Mouse (Mus musculus) kidney, postnatal 10 days (tissue): ENCODE results near the gene Ehd3.
"Not testable (repeated sequence)": the region's sequence is repeated elsewhere in the genome, so short reads cannot be mapped to it uniquely, and the experiment has no call there.

Experiments
- DNase-seq: peaks from one replicate; pipeline ENCODE4 v3.0.0; 2021; ENCODE audit warnings: mixed read lengths

Ehd3 gene

DNA sequence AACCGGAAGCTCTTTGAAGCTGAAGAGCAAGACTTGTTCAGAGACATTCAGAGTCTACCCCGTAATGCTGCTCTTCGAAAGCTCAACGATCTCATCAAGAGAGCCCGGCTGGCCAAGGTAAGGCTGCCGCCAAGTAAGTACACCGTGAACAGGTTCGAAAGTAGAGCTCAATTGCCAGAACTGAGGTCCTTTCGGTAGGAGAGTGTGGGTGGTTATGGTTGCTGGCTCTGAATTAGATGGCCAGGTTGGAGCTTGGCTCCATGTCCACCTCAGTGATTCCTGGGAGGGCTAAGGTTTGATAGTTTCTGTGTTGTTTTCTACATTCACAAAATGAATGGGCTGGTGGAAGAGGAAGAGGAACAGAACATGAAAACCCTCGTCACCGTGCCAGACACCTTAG, 23.5 kb downstream of the Ehd3 start:
- DNase-seq = no peak

DNA sequence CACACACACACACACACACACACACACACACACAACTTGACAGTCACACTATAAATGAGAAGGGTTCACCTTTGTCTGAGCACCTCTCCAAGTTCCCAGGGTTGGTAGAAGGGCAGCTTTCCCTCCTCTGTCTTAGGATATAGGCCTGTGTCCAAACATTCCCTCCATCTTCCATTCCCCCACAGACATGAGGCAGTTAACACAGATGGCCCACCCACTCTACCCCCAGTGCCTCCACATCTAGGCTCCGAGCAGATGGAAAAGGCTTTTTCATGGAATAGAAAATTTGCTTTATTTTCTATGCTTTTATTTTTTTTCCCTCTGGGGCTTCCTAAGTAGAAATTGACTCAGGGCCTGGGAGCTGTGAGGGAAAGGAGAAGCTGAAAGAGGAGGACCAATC, 26.6 kb downstream of the Ehd3 start:
- no peak for DNase-seq

GRCm38 (mm10) chr17:73831427-73831826, 27.5 kb downstream of the Ehd3 start:
- no peak for DNase-seq

DNA sequence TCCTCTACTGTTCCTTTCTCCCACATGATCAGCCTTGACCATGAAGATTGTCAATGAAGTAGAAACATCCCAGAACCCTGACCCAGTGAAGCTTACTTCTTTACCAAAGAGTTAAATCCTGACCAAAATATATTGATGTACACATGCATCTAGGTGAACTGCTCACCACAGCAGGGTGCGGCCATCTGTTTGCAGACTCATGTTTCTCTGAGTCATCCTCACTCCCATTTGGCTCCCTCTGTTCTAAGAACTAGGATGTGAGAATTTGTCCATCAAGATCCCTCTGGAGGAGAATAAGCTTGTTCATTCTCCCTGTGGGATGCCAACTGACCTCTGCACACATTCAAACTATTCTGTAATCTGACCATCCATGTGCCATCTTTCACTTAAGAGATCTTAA, 29.0 kb downstream of the Ehd3 start:
- no peak for DNase-seq

GRCm38 (mm10) chr17:73833474-73833873, 29.5 kb downstream of the Ehd3 start:
- no peak for DNase-seq

GRCm38 (mm10) chr17:73836601-73837000, 32.7 kb downstream of the Ehd3 start:
- no peak for DNase-seq

- no peak for DNase-seq
Measured at GRCm38 (mm10) chr17:73837244-73837643, 33.3 kb downstream of the Ehd3 start.

DNA sequence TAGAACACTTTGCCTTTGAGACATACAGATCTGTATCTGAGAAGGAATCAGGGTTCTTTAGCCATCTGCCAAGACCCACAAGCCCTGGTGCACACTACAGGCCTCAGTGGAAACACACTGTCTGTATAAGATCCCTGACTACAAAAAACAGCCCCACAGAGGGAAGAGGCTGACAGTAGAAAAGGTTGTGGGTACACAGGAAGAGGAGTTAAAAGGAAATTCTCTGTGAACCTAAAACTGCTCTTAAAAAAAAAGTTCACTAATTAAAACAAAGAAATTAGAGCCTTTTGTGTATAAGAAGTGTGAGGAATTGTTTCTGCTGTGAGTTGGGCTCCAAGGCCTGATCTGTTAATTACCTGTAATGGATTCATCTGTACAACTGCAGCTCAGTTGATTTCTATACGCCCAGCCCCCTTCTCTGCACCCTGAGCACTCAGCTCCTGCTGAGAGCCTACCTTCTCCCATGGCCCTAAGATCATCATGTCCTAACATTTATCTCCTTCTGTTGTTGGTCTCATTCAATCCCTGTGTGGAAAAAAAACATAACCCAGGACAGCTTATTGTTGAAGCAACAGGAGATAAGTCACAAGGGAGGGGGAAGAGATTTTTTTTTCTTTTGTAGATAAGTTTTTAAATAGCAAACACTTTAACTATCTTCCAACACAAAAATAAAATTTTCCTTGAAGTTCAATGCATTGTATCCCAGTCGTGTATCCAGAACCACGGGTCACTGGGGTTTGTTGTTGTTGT, 35.3 kb downstream of the Ehd3 start:
- no peak for DNase-seq

DNA sequence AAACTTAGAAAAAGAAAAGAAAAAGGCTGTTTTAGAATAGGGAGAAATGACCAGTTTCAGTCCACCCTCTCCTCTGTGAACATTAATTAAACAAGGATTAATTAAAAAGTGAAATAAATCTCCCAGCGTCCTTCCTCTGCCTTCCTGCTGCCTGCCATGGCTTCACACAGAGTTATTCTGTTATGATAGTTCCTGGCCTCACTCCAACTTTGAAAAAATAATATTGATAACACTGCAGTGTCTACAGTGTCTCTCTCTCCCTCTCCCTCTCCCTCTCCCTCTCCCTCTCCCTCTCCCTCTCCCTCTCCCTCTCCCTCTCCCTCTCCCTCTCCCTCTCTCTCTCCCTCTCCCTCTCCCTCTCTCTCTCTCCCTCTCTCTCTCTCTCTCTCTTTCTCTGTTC, 35.9 kb downstream of the Ehd3 start:
- DNase-seq = not testable (repeated sequence)

DNA sequence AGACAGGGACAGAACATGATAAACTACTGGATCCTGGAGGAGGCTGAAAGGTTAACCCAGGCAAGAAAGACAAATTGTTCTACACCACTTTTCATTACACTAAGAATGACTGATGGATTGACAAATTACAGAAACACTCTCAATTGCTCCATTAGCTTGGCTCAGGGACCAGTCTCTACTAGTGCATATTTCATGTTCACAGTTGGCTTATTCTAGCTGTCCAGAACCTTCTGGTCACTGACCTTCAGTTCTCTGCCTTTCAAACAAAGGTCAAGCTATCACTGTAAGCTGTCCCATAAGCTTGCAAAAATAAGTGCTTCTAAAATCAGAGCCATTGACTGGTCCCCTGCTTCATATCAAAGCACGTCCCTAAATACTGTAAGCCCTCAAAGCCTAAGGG, 39.0 kb downstream of the Ehd3 start:
- no peak for DNase-seq

- no peak for DNase-seq
Measured at GRCm38 (mm10) chr17:73845632-73846031, 41.7 kb downstream of the Ehd3 start.

DNA sequence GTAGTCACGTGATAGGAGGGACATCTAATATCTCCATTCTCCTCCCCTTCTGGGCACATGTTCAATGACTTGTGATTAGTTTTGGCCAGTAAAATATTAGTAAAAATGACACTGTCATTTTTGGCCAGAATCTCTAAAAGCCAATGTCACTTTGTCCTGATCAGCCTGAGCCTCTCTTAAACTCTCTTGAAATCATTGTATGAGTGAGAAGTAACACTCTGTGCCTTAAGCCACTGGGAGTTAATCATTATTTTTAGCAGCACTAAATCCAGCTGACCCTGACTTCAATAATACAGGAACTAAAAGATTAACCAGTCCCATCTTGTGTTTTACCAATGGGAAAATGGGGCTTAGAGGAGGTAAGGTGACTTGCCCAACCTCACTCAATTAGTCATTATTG, 43.5 kb downstream of the Ehd3 start:
- no peak for DNase-seq

DNA sequence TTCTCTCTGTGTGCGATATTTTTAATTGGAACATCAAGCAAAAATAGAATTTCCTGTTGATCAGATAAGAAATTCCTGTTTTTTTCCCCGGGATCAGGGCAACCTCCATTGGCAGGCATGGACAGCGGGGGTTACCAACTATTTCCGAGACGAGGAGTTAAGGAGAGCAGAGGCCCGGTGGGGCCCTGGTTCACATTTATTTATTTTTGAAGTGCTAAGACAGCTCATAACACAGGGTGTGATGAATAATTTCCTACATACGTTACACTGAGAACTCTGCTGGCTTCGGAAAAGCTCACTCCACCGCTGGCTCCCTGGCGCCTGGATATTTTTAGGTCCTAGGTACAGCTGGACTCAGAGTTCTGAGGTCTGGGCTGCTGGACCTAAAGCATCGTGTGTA, 49.1 kb downstream of the Ehd3 start:
- DNase-seq = peak; percentile 27

DNA sequence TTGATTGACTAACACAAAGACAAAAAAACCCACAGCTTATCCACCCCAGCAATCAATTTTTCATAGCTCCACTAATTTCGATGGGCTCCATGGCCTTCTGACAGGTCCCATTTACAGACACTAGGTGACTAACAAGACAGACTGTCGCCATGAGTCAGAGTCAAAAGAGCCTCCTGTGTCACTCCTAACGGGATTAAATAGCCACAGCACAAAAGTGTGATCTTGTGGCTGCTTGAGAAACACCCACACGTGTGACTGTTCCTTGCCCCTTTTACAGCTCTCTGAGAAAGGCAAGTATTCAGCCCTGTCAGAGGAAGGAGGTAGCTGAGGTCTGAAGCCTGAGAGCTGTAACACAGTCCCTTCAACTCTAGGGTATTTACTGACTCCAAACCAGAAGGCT, 49.8 kb downstream of the Ehd3 start:
- no peak for DNase-seq

DNA sequence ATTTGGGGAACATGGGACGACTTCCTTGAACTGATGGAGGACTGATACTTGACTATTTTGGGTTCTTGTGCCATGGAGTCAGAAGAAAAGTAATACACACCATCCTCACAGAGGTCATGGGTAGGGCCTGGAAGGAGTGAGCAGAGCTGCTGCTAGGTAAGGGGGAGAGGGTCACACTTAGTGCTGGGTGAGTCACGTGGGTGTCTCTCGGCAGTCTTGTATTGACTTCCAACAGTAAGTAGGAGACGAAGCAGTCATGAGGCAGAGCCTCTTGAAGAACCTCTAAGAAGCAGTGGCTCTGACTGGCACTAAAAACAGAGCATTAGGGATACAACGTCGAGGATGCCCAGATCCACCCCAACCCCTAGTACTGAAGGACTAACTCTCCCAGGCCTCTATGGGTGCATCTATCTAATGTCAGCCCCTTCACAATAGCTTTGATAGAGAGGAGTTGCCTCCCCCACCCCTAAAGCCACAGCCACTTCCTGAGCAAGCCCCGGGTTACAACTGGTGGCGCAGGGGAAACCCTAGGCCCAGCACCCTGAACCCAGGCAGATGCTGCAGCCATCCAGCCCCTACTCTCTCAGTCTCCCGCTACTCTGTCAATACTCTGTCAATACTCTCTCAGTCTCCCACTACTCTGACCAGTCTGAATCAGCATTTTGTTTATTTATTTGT, 65.2 kb downstream of the Ehd3 start:
- DNase-seq = no peak

DNA sequence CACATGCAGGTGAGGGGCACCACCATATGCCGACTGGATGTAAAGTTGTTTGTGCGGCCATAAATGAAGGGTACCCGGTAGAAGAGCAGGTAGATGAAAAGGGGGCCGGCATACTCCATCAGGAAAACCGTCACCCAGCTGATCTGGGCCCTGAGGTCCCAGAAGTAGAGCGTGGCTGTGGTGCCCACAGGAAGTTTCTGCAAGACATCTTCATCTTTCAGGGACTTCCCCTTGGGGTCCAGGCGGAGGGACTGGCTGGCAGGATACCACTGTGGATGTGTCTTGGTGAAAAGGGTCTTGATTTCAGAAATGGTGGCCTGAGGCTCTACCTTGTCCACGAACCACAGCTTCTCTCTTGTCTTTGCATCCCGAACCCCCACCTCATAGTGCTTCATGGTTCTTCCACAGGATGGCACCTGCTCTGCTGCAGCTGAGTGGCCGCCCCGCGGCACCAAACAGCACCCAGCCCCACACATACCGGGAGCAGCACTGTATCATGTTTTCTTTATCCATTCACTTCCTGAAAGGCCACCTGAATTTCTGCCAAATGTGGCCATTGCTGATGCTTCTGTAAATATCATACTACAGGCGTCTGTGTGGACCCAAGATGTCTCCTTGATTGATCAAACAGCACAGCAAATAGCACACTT, 67.1 kb downstream of the Ehd3 start:
- DNase-seq = no peak

- no peak for DNase-seq
Measured at GRCm38 (mm10) chr17:73875268-73875667, 71.3 kb downstream of the Ehd3 start.

GRCm38 (mm10) chr17:73875674-73876073, 71.7 kb downstream of the Ehd3 start:
- DNase-seq = no peak

DNA sequence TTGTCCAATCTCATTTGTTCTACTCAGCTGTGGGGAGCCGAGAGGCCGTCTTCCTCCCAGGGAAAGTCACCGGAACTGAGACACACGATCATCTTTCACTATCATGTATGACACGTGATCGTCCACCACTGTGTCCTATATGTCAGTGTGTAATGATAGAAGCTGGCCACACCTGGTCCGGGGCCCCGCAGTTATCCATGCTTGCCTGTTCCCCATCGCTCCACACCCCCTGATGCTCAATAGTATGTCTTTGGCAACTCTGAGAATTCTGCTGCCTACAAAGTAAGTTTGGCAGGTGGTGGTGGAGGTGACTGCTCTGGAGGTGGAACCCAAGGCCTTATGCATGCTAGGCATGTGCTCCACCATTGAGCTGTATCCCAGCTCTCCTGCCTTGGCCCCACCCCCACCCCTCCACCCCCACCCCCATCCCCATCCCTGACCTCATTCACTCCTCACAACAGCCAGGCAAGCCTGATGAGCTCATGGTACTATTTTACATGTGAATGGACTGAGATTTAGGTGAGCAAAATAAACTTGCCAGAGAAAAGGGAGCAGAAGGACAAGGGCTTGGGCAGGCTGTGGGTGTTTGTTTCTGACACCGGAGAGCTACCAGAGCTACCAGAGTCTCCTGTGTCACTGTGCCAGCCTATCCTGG, 75.5 kb downstream of the Ehd3 start:
- DNase-seq = no peak

DNA sequence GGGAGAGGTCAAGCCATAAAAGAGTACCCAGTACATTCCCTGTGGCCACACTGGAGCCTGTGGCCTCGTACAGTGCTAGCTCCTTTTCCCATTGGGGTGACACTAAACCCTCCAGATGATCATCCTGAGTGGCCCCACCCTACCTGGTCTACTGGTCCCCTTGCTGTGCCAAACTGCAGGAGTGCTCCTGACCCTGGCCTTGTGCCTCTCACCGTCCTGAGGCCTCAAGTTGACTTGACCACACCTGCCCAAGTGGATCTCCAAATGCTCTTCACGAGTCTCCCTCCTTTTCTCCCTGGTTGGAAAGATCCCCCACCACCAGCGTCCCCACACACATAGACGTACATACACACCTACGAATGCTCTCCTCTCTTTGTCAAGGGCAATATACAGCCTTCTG, 76.4 kb downstream of the Ehd3 start:
- no peak for DNase-seq

- DNase-seq = no peak
Measured at GRCm38 (mm10) chr17:73881295-73881694, 77.4 kb downstream of the Ehd3 start.
